Mouse (Mus musculus) c-Kit-positive CD71-positive TER-119-positive erythroid progenitor cells, embryonic 14.5 days (primary cell): ENCODE results near the gene Vwa2.
A peak's percentile ranks its signal among the peaks of the same experiment; 100 is the strongest.

Experiments
- DNase-seq: peaks from one replicate; pipeline ENCODE4 v3.0.0-alpha.2; 2013; ENCODE audit warnings: low spot score

Gene Vwa2

DNA sequence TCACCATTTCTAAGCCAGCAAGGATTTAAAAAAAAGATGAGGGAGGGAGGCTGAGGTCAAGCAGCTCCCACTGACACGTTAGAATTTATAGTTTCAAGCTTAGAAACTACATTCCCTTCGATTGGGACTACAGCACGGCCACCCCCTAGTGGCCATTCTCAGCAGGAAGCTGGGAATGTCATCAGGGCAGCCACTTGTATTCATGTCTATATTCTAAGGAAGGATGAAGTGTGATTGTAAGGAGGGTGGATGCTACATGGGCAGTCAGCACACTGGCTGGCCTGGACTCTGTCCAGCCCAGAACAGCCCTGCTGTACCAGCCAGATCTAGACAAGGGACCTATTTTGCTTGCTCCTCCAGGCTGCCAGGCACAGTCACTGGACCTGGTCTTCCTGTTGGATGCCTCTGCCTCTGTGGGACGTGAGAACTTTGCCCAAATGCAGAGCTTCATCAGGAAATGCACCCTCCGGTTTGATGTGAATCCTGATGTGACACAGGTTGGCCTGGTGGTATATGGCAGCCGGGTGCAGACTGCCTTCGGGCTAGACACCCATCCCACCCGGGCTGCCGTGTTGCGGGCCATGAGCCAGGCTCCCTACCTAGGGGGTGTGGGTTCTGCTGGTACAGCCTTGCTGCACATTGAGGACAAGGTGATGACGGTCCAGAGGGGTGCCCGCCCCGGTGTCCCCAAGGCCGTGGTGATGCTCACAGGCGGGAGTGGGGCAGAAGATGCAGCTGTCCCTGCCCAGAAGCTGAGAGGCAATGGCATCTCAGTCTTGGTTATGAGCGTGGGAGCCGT, 34.6 kb downstream of the Vwa2 start:
- DNase-seq = peak; percentile 8

DNA sequence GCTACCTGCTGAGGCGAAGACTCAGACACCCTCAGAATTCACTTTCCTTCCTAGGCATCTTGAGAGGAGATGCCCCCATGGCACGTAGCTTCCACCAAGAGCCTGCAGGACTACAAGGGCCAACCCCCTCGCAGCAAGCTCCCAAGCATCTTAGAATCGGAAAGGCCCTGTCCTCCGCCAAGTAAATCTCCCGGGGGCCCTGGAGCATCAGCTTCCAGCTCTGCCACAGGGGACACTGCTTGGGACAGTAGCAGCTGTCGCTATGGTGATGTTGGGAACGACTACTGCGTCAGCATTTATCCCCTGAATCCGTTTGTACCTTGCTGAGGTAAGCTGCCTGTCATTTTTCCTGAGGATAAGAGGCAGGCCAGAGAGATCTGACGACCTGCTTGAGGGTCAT, 36.5 kb downstream of the Vwa2 start:
- no peak for DNase-seq

DNA sequence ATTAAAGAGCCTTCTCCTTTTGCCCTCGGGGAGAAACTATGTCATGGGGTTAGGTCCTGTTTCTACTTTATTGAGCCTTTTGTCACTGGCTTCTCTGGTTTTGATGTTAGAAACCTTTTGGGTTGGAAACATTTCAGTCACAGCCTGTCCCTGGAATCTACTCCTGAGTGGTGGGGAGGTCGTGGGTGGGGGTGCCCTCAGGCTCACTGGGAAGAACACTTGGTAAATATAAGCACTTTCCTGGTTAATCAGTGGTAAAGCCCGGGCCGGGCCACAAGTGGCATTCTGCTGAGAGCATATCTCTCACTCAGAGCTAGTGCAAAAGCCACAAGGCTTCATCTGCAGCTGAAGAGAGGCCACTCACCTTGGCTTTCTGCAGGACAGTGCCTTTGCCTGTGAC, 39.7 kb downstream of the Vwa2 start:
- DNase-seq = no peak

DNA sequence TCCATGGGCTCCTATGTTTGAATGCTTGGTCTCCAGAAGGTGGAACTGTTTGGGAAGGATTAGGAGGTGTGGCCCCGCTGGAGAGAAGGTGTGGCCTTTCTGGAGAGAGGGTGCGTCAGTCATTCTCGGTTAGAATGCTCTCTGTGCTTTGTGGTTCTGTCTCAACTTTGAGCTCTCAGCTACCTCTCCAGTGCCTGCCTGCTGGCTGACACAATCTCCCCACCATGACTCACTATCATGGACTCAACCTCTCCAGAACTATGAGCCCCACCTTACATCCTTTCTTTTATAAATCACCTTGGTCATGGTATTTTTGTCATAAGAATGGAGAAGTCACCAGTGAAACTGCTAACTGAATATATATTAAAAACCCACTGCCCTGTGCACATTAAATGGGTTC, 40.6 kb downstream of the Vwa2 start:
- DNase-seq = no peak

DNA sequence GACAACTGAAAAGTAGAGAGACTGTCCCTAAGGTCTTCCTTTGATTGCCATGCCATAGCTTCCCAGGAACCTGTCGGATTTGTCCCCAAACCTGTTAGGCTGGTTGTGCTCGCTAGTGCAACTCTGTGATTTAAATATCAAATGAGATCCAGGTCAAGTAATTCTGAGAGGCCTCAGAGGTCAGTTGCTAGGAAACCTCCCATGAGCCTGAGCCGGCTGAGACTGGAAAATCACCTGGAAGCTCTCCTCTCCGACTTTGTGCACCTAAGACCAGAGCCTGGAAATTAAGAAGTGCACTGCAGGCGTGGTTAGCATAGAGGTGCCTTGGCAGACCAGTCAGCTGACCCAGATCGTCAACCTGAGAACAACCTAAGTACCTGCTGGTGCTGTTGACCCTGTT, 41.0 kb downstream of the Vwa2 start:
- DNase-seq = no peak

DNA sequence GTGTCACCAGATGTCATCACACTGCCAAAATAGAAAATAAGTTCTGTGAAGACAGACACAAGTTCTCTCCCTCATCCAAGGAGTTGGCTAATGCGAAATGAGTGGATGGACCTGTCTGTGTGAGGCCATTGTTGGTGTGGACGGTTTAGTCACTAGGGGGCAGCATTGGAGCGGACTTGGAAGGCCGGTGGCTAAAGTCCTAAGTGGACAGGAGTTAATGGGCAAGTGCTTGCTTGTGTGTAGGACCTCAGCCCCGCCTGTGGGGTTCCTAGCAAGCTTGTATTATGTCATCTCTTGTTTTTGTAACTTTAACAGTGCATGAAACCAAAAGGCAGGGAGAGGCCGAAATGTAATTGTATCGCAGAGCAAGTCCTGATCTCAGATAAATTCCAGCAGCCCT, 45.6 kb downstream of the Vwa2 start:
- peak; percentile 26 for DNase-seq

DNA sequence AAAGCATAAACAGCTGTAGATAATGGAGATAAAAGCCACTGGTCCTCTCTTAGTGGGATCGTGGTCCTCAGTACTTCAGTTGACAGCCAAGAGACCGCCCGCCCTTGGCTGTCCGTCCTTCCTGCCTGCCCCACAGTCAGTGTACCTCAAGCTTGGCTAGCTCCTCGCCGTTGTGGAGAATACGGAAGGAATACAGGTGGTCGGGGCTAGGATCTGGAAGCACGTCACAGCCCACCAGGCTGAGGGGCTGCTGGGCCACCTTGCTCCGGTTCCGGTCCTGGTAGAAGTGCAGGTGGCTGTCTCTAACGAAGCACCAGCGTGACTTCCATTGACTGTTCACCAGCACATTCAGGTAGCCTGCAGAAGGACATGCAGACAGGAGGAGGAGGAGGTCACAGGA, 46.2 kb downstream of the Vwa2 start:
- no peak for DNase-seq

DNA sequence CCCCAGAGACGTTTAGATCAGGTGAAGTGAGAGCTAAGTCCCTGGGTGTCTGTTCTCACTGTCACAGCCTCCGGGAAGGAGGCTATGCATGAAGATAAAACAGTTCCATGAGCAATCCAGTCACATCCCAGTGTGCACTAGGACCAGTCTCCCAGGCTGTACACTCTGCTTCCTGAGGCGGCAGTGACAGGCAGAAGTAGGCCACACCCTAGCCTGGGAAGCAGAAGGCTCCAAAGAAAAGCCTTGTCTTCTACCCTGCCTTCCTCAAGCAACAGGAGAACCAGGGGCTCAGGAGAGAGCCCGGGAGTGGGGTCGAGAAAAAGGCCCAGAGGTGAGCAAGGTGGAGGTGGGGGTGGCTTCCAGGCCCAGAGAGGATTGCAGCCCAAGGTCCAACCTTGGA, 47.7 kb downstream of the Vwa2 start:
- DNase-seq = no peak

DNA sequence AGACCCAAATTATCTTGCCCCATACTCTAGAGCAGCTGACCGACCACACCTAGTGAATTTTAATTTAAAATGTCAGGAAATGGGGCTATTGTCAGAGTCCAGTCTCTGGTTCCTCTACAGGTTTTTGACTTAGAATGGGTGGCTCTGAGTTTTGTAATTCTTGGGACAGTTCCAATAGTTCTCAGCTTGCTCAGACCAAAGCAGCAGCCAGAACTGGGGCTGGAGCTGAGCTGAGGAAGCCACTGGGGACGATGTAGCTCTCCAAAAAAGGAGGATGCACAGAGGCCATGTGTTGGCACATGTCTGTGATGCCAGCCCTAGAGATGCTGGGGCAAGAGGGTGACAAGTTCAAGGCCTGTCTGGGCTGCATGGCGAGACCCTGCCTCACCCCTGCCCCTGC, 55.3 kb downstream of the Vwa2 start:
- no peak for DNase-seq

DNA sequence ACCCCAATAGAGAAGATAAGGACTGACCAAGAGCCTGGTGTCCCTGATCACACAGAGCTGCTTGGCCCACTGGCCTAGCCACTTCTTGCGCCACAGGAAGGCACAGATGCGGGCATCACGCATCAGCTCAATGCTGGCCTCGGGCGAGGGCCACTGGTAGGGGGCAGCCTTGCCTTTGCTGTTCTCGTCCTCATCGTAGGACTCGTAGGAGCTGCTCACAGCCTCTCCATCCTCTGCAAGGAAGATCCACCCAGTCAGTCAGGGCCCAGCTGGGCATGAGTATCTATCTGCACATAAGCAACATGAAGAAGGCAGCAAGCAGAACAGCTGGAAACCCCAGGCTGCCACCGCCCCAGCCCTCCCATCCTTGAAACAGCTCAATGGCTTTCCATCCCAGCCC, 56.0 kb downstream of the Vwa2 start:
- DNase-seq = no peak

DNA sequence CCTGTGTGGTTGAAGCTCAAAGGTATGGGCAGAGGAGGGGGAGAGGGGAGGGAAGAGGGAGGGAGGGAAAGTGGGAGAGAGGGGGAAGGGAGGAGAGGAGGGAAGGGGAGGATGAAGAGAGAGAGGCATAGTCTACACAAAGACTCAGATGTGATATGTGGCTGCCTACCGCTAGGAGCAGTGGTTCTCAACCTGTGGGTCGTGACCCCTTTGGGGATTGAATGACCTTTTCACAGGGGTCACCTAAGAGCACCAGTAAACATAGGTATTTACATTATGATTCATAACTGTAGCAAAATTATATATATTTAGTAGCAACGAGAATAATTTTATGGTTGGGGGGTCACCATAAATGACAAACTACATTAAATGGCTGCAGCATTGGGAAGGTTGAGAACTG, 59.8 kb downstream of the Vwa2 start:
- DNase-seq = no peak

DNA sequence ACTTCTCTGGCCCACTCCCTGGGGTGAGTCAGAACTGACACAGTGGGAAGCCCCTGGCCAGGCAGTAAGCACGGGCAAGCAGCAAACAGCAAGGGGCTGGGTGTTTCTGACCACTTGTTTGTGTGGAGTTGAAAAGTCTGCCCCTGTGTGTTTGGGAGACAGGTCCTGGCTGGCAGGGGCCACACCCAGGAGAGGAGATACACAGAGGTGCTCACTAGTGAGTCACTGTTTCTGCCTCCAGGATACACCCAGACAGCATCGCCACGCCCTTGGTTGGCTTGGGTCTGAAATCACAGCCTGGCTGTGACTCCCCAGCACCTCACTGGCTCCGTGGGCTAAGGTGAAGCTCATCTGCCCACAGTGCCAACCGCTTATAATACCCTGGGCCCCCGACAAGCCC, 61.1 kb downstream of the Vwa2 start:
- DNase-seq = no peak

DNA sequence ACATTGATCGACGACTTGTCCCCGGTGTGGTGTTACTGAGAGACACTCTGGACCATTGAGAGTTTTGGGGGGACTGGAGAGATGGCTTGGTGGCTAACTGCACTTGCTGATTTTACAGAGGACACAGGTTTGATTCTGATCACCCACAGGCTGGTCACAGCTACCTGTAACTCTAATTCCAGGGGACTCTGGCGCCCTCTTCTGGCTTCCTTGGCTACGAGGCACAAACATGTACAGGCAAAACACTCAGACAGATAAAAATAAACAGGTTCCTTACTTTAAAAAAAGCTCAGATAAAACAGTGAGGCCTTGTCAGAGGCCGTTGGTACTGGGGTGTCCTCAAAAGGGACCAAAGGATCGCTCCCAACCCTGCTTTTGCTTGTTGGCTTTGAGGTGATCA, 61.7 kb downstream of the Vwa2 start:
- no peak for DNase-seq

DNA sequence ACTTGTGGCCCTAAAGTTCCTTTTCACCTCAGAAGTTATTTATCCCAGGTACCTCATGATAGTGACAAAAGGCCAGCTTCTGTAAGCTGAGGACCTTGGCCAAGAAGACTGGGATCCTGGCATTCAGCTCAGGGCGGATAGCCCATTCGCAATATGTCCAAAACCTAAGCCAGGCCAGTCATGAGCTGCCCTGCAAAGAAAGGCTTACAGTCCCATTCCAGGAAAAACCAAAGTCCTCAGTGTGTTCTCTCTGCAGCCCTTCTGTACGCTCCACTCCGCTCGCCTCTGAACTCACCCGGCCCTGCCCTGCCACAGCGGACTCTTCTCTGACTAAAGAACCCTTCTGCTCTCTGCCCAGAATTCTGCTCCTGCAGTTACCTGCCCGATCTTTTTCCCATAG, 62.2 kb downstream of the Vwa2 start:
- no peak for DNase-seq

DNA sequence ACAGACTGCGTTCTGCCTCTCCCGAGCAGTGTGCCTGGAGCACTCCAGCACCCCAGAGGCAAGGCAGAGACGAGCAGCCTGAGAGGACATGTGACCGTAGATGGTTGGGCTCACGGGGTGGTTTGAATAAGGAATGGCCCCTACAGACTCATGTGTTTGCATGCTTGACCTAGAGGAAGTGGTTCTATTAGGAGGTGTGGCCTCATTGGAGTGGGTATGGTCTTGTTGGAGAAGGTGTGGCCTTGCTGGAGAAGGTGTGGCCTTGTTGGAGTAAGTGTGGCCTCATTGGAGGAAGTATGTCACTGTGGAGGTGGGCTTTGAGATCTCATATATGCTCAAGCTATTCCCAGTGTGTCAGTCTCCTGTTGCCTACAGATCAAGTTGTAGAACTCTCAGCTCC, 63.9 kb downstream of the Vwa2 start:
- DNase-seq = no peak

DNA sequence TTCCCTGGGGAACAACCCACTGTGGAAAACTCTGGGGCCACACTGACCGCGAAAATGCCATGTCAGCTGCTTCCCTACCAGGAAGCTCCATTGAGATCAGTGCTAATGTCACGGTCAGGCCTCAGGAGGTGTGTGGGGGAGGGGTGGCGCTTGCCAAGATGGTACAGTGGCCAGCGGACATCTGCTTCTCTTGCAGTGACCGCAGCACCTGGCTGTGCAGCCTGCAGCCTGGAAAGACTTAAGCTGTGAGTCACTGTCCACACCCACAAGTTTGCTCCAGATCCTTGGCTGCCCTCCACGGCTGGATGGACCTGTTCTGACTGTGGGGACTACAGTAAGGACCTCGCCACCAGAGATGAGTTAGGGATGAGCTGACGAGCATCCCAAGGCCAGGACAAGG, 65.8 kb downstream of the Vwa2 start:
- DNase-seq = no peak

DNA sequence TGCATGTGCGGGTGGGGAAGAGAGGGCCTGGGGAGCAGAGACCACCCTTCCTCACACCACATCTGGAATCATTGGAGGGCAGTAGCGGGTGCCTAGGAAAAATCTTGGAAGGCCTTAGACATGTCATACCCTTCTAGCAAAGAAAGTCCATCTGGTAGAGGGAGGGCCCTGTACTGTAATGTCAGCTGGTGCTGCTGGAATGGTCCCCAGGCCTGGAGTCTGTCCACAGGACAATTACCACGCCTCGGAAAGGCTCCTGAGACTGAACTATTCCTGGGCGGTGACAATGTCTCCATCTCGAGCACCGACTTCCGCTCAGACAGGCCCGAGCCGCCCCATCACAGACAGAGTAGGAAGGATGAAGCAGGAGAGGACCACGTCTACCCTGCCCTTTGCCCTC, 66.5 kb downstream of the Vwa2 start:
- DNase-seq = no peak

DNA sequence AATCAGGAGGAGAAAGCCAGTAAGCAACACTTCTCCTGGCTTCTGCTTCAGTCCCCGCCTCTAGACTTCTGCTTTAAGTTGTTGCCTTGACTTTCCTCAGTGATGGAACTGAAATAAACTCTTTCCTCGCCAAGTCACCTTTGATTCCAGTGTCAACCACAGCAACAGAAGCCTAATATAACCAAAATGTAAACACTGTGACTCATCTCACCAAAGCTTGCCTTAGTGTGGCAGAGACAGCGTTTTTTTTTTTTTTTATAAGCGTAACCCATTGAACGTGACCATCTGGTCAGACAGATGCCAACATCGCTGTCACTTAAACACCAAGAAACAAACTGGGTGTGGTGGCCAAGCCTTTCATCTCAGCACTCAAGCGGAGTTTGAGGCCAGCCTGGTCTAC, 68.2 kb downstream of the Vwa2 start:
- DNase-seq = no peak

DNA sequence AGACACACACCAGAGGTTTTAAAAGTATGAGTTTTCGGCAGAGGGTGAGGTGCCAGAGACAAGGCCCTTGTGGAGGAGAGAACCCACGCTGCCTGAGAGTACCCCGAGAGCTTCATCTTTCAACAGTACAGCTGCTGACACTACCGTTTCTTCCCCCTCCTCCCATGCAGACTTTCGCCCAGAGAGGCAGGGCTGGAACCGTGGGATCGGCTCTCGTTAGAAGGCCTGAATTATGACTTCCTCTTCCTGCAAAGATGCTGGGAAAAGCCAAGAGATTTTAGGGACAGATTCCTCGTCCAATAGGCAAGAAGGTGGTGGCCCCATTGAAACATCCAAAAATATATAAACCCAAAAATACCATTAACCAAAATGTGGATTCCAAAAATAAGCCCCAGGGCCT, 70.2 kb downstream of the Vwa2 start:
- no peak for DNase-seq

DNA sequence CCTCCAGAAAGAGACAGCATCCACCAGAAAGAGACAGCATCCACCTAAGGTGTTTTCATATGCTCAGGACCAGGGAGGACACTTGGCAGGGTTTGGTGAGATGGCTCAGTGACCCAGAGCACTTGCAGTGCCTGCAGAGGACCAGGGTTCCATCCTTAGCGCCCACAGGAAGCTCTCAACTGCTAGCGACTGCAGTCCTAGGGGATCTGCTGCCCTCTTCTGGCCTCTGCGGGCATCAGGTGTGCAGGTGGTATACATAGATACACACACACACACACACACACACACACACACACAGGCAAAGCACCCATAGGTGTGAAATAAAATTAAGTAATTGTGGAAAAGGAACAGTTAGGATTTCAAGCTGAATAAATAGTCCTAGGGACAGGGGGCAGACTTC, 70.8 kb downstream of the Vwa2 start:
- no peak for DNase-seq

DNA sequence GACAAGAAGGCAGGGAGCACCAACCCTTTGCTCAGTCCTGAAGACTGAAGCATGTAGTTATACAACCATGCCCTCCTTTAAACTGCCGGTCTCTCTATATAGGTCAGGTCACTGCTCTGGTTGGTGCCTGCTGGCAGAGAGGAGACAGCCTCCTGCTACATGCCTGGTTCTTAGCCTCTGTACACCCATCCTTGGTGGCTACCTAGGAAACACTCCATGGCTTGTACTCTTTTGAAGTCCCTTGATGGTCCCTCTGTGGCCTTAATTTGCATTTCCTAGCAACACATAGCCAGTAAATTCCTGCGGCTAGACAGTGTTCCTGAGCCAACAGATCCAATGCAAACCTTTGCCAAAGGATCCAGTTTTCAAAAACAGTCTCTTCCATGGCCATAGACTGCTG, 71.6 kb downstream of the Vwa2 start:
- DNase-seq = no peak

DNA sequence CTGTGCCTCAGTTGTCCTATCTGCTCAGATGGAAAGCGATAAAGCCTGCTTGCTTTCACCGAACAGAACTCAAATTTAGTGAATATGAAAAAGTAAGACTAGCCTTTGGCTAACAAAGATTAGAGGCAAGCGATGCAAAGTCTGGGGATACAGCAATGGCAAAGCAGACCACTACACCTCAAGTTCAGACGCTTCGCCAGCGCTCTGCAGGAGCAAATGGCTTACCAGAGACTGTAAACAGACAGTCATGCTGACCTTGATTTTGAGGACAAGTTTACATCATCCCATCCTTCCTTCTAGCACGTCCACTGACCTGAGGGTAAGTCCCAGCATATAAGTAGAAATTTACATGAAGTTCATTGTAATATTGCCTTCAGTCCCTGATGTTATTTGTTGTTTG, 72.2 kb downstream of the Vwa2 start:
- DNase-seq = no peak

DNA sequence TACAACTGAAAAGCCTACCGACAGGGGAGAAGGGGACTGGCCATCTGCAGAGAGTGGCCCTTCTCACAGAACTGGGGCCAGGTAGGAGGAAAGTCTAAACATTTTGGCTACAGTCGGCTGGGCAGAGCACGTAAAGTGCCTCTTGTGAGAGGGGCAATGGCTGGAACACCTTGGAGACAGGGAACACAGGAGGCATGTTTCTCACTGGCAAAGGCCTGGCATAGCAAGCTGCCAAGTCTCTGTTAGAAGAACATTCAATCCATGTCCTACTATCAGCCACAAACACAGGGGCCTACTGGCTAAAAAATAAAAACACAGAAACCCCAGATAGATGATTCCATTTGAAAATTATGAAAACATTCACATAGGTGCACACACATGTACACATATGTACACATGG, 72.7 kb downstream of the Vwa2 start:
- DNase-seq = no peak

DNA sequence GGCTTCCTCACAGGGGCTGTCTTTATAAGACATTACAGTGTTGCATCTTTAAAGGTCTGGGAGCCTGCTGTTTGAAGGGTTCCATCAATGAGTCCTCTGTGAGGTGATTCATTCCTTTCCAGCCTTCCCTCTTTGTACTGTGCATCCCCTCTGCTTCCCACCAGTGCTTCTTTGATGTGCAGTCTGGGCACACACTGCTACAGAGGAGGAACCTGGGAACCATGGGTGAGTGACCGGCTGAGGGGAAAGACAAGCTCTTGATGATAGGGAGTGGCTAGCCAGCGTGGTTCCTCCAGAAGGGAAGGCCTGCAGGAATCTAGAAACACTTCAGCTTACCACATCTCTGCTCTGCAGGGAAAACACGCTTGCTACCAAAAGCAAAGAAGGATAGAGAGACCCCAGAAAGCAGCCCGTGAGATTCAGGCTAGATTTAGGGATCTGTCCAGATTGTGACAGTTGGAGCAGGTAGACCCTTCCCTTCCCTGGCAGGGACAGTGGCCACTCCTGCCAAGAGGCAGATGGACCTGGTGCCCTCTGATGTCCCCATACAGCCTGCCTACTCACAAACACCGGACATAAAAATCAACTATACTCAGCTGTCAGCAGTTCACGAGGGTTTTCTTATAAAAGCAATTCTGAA, 74.0 kb downstream of the Vwa2 start:
- DNase-seq = no peak
